Mouse (Mus musculus) kidney, embryonic 15.5 days (tissue): ENCODE measurements around the gene Six3. TPM values are rescaled to one million over a fixed set of nuclear protein-coding genes. Genes with fewer than 3 reads are reported as not detected.

Experiments
- ATAC-seq: fragments of 200-750 bp; cut with Nextera tagmentation; replicated peaks from 2 replicates; pipeline ENCODE4 v1.8.0; 2017; ENCODE audit warnings: moderate TSS enrichment; ENCODE audit not compliant: low FRiP score
- H3K27ac ChIP-seq: fragments of 300-500 bp; sonication (generic); 2 replicates; pipeline ENCODE4 v1.5.1; 2015; ENCODE audit warnings: mild to moderate bottlenecking, inconsistent platforms
- H3K27me3 ChIP-seq: fragments of 300-500 bp; sonication (generic); 2 replicates; pipeline ENCODE4 v1.6.1; 2015; ENCODE audit warnings: inconsistent platforms
- H3K36me3 ChIP-seq: fragments of 300-500 bp; sonication (generic); 2 replicates; pipeline ENCODE4 v1.6.1; 2015; ENCODE audit warnings: inconsistent platforms
- H3K4me1 ChIP-seq: fragments of 300-500 bp; sonication (generic); 2 replicates; pipeline ENCODE4 v1.6.1; 2015; ENCODE audit warnings: inconsistent platforms
- H3K4me2 ChIP-seq: fragments of 300-500 bp; sonication (generic); 2 replicates; pipeline ENCODE4 v1.6.1; 2015; ENCODE audit warnings: moderate library complexity, mild to moderate bottlenecking, inconsistent platforms
- H3K4me3 ChIP-seq: fragments of 300-500 bp; sonication (generic); replicated peaks from 2 replicates; pipeline ENCODE4 v1.5.1; 2015; ENCODE audit warnings: mild to moderate bottlenecking, inconsistent platforms
- H3K9ac ChIP-seq: fragments of 300-500 bp; sonication (generic); 2 replicates; pipeline ENCODE4 v1.6.1; 2015; ENCODE audit warnings: mild to moderate bottlenecking, inconsistent platforms
- H3K9me3 ChIP-seq: fragments of 300-500 bp; sonication (generic); replicated peaks from 2 replicates; pipeline ENCODE4 v1.6.1; 2016; ENCODE audit warnings: inconsistent platforms
- WGBS: fragments of 180-500 bp; shearing (Covaris S2); methylation state at CpG from one replicate; pipeline ENCODE4 v1.1.7; 2015; ENCODE audit warnings: mixed read lengths; 5-methylcytosine and 5-hydroxymethylcytosine counted together
- polyA plus RNA-seq: library from polyadenylated mRNA; unstranded; fragments of >200 nt; fragmentation: Nextera tagmentation; extraction: Ambion mirVana; gene quantifications from 2 replicates; pipeline ENCODE4 v1.2.1, GENCODE M21; 2015

Six3 gene
- polyA plus RNA-seq, result not detected in 2 replicates

DNA sequence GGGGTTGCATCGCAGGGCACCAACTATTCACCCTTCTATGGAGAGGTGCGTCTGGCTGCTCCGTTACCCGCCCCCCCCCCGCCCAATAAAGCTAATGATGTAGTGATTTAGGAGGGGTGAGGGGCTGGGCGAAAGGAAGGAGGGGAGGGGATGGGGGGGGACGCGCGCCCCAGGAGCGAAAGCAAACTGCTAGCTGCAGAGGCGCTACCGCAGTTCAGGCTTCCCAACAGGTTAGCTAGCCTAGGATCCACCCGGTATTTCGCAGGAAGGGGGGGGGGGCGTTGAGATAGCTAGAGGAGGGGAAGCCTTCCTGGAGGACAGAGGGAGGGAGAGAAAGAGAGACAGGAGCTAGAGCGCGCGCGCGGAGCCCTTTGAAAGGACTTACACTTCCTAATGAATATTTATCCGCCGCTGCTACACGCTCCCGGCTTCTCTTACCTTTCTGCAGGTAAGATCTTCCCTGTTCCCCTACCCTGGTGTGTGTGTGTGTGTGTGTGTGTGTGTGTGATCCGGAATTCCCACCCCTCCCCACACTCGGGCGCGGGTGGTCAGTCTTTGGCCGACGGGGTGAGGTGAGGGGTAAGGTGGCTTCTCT is at the start of gene Six3:
Gene Six3, plus strand, starts transcription at position 343 of the 595 bp plus-strand sequence.
- Histone ChIP-seq H3K4me2 (no peak within 1 kb of the TSS), H3K27ac (no peak within 1 kb of the TSS), H3K9ac (no peak within 1 kb of the TSS), H3K4me3 (no peak within 1 kb of the TSS), H3K36me3 (no peaks in the 10 kb centered on the region), H3K4me1 (peaks cover 27% of the 10 kb centered on the region), H3K9me3 (no peaks in the 10 kb centered on the region), H3K27me3 (peaks cover 100% of the 10 kb centered on the region)
- ATAC-seq, result no peak
- WGBS, result under 1% methylated on average over 29 of the region's 30 CpGs

GRCm38 (mm10) chr17:85564107-85564506 is 49.3 kb upstream of the Six3 start:
- H3K27me3 ChIP-seq, result no peaks in the 10 kb centered on the region
- H3K4me1 ChIP-seq, result no peaks in the 10 kb centered on the region
- H3K27ac ChIP-seq, result no peak overlapping the region
- no peak for ATAC-seq
- no peak overlapping the region for H3K9ac ChIP-seq
- no peak overlapping the region for H3K4me3 ChIP-seq
- H3K9me3 ChIP-seq, result no peaks in the 10 kb centered on the region
- WGBS, result 63% methylated on average over 7 of the region's 7 CpGs
- no peak overlapping the region for H3K4me2 ChIP-seq
- no peaks in the 10 kb centered on the region for H3K36me3 ChIP-seq

GRCm38 (mm10) chr17:85574023-85574422 is 39.4 kb upstream of the Six3 start:
- H3K27ac ChIP-seq, result no peak overlapping the region
- H3K4me2 ChIP-seq, result no peak overlapping the region
- H3K4me1 ChIP-seq, result no peaks in the 10 kb centered on the region
- no peaks in the 10 kb centered on the region for H3K9me3 ChIP-seq
- no peak overlapping the region for H3K4me3 ChIP-seq
- H3K9ac ChIP-seq, result no peak overlapping the region
- no peak for ATAC-seq
- 92% methylated on average over 3 of the region's 3 CpGs for WGBS
- no peaks in the 10 kb centered on the region for H3K36me3 ChIP-seq
- H3K27me3 ChIP-seq, result peaks cover 7% of the 10 kb centered on the region; the same call in 1 of the 2 replicates

GRCm38 (mm10) chr17:85578290-85578689 is 35.1 kb upstream of the Six3 start:
- no peak overlapping the region for H3K4me2 ChIP-seq
- no peak overlapping the region for H3K27ac ChIP-seq
- 70% methylated on average over 5 of the region's 5 CpGs for WGBS
- no peaks in the 10 kb centered on the region for H3K9me3 ChIP-seq
- H3K9ac ChIP-seq, result no peak overlapping the region
- peaks cover 7% of the 10 kb centered on the region; the same call in 1 of the 2 replicates for H3K27me3 ChIP-seq
- no peaks in the 10 kb centered on the region for H3K4me1 ChIP-seq
- H3K36me3 ChIP-seq, result no peaks in the 10 kb centered on the region
- no peak overlapping the region for H3K4me3 ChIP-seq
- ATAC-seq, result no peak

GRCm38 (mm10) chr17:85579350-85579749 is 34.1 kb upstream of the Six3 start:
- no peak for ATAC-seq

GRCm38 (mm10) chr17:85580221-85580620 is 33.2 kb upstream of the Six3 start:
- H3K27ac ChIP-seq, result no peak overlapping the region
- no peak overlapping the region for H3K4me2 ChIP-seq
- H3K9ac ChIP-seq, result no peak overlapping the region
- WGBS, result 88% methylated on average over 6 of the region's 6 CpGs
- H3K9me3 ChIP-seq, result no peaks in the 10 kb centered on the region
- peaks cover 7% of the 10 kb centered on the region; the same call in 1 of the 2 replicates for H3K27me3 ChIP-seq
- H3K4me3 ChIP-seq, result no peak overlapping the region
- no peaks in the 10 kb centered on the region for H3K36me3 ChIP-seq
- ATAC-seq, result no peak
- H3K4me1 ChIP-seq, result no peaks in the 10 kb centered on the region

More at GRCm38 (mm10) chr17:85579350-85579749, 34.1 kb upstream of the Six3 start:
- H3K36me3 ChIP-seq, result no peaks in the 10 kb centered on the region
- H3K4me3 ChIP-seq, result no peak overlapping the region
- no peak overlapping the region for H3K27ac ChIP-seq
- H3K9me3 ChIP-seq, result no peaks in the 10 kb centered on the region
- H3K4me2 ChIP-seq, result no peak overlapping the region
- peaks cover 7% of the 10 kb centered on the region; the same call in 1 of the 2 replicates for H3K27me3 ChIP-seq
- H3K4me1 ChIP-seq, result no peaks in the 10 kb centered on the region
- H3K9ac ChIP-seq, result no peak overlapping the region
- WGBS, result 87% methylated on average over 10 of the region's 10 CpGs

- Histone ChIP-seq H3K9me3 (no peaks in the 10 kb centered on the region), H3K36me3 (no peaks in the 10 kb centered on the region), H3K4me3 (no peak overlapping the region), H3K27ac (no peak overlapping the region), H3K4me2 (no peak overlapping the region), H3K27me3 (no peaks in the 10 kb centered on the region), H3K9ac (no peak overlapping the region), H3K4me1 (no peaks in the 10 kb centered on the region)
- no peak for ATAC-seq
- WGBS, result 84% methylated on average over 4 of the region's 4 CpGs
Observed at GRCm38 (mm10) chr17:85584170-85584569, 29.2 kb upstream of the Six3 start.

- H3K4me2 ChIP-seq, result no peak overlapping the region
- no peak overlapping the region for H3K9ac ChIP-seq
- H3K4me3 ChIP-seq, result no peak overlapping the region
- WGBS, result 65% methylated on average over 7 of the region's 7 CpGs
- H3K36me3 ChIP-seq, result no peaks in the 10 kb centered on the region
- no peak overlapping the region for H3K27ac ChIP-seq
- ATAC-seq, result no peak
- H3K4me1 ChIP-seq, result no peaks in the 10 kb centered on the region
- no peaks in the 10 kb centered on the region for H3K9me3 ChIP-seq
- no peaks in the 10 kb centered on the region for H3K27me3 ChIP-seq
Observed at GRCm38 (mm10) chr17:85584573-85584972, 28.8 kb upstream of the Six3 start.

DNA sequence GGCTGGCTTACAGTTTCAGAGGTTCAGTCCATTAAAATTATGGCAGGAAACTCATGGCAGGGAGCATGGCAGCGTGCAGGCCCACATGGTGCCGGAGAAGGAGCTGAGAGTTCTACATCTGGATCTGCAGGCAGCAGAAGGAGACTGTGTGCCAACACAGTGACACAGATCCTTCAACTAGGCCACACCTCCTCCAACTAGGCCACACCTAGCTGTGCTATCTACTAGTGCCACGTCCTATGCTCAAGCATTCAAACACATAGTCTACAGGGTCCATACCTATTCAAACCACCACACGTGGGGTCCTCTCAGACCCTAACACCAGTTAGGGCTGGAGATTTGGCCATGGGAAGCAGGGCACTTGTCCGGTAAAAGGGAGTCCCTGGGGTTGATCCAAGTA is 27.6 kb upstream of the Six3 start:
- Histone ChIP-seq H3K36me3 (no peaks in the 10 kb centered on the region), H3K4me1 (no peaks in the 10 kb centered on the region), H3K4me2 (no peak overlapping the region), H3K9me3 (no peaks in the 10 kb centered on the region), H3K27me3 (no peaks in the 10 kb centered on the region), H3K9ac (no peak overlapping the region), H3K27ac (no peak overlapping the region), H3K4me3 (no peak overlapping the region)
- 89% methylated on average over 5 of the region's 5 CpGs for WGBS
- ATAC-seq, result no peak

GRCm38 (mm10) chr17:85591976-85592375 is 21.4 kb upstream of the Six3 start:
- Histone ChIP-seq H3K9me3 (peaks cover 3% of the 10 kb centered on the region; the same call in 1 of the 2 replicates), H3K9ac (no peak overlapping the region), H3K4me1 (no peaks in the 10 kb centered on the region), H3K36me3 (no peaks in the 10 kb centered on the region), H3K27me3 (peaks cover 12% of the 10 kb centered on the region), H3K4me3 (no peak overlapping the region), H3K4me2 (no peak overlapping the region), H3K27ac (no peak overlapping the region)
- no peak for ATAC-seq
- WGBS, result 62% methylated on average over 6 of the region's 6 CpGs

DNA sequence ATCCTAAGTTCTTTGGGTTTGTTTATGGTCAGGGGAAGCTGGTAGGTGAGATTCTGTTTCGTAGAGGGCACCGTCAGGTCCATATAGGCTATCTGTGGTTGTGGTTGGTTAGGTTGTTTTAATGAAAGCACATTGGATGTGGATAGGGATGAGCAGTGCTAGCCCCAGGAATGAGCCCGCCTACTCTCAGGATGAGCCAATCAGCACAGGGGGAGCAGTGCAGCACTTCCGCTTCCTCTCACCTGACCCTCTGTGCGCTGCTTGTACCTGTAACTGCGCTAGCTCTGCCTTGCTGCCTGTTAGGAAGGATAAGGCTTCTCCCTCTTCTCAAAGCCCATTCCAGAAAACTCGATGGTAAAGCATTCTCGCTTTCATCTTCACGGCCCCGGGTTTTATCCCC is 17.6 kb upstream of the Six3 start:
- ATAC-seq, result no peak
- Histone ChIP-seq H3K9ac (no peak overlapping the region), H3K4me1 (no peaks in the 10 kb centered on the region), H3K27ac (no peak overlapping the region), H3K4me2 (no peak overlapping the region), H3K27me3 (peaks cover 46% of the 10 kb centered on the region), H3K36me3 (no peaks in the 10 kb centered on the region), H3K4me3 (no peak overlapping the region), H3K9me3 (peaks cover 3% of the 10 kb centered on the region; the same call in 1 of the 2 replicates)
- 48% methylated on average over 10 of the region's 10 CpGs for WGBS

GRCm38 (mm10) chr17:85596341-85596890 is 17.0 kb upstream of the Six3 start:
- Histone ChIP-seq H3K4me2 (no peak overlapping the region), H3K27me3 (peaks cover 52% of the 10 kb centered on the region), H3K9me3 (no peaks in the 10 kb centered on the region), H3K27ac (no peak overlapping the region), H3K4me3 (no peak overlapping the region), H3K36me3 (no peaks in the 10 kb centered on the region), H3K9ac (no peak overlapping the region), H3K4me1 (no peaks in the 10 kb centered on the region)
- no peak for ATAC-seq
- WGBS, result 43% methylated on average over 6 of the region's 6 CpGs

- ATAC-seq, result no peak
- no peak overlapping the region for H3K4me2 ChIP-seq
- H3K4me1 ChIP-seq, result no peaks in the 10 kb centered on the region
- no peaks in the 10 kb centered on the region for H3K36me3 ChIP-seq
- no peak overlapping the region for H3K27ac ChIP-seq
- no peak overlapping the region for H3K4me3 ChIP-seq
- peaks cover 79% of the 10 kb centered on the region for H3K27me3 ChIP-seq
- no peaks in the 10 kb centered on the region for H3K9me3 ChIP-seq
- WGBS, result 62% methylated on average over 9 of the region's 9 CpGs
- H3K9ac ChIP-seq, result no peak overlapping the region
Observed at GRCm38 (mm10) chr17:85599520-85599919, 13.9 kb upstream of the Six3 start.
